Mouse (Mus musculus) limb, embryonic 13.5 days (tissue): ENCODE results near the gene Slc7a5. TPM values are rescaled to one million over a fixed set of nuclear protein-coding genes. Genes with fewer than 3 reads are reported as not detected.
A peak's percentile ranks its signal among the peaks of the same experiment; 100 is the strongest.

Experiments
- ATAC-seq: fragments of 200-750 bp; cut with Nextera tagmentation; 2 replicates; pipeline ENCODE4 v1.8.0; 2017; ENCODE audit warnings: low read depth, moderate number of reproducible peaks, moderate TSS enrichment; ENCODE audit not compliant: low FRiP score
- H3K27ac ChIP-seq: fragments of 300-500 bp; sonication (generic); 2 replicates; pipeline ENCODE4 v1.5.1; 2015; ENCODE audit warnings: inconsistent platforms, mild to moderate bottlenecking, moderate library complexity
- H3K27me3 ChIP-seq: fragments of 300-500 bp; sonication (generic); 2 replicates; pipeline ENCODE4 v1.6.1; 2015; ENCODE audit warnings: mild to moderate bottlenecking, inconsistent platforms
- H3K36me3 ChIP-seq: fragments of 300-500 bp; sonication (generic); 2 replicates; pipeline ENCODE4 v1.6.1; 2015; ENCODE audit warnings: inconsistent platforms, mild to moderate bottlenecking, moderate library complexity
- H3K4me1 ChIP-seq: fragments of 300-500 bp; sonication (generic); 2 replicates; pipeline ENCODE4 v1.6.1; 2015; ENCODE audit warnings: inconsistent platforms
- H3K4me2 ChIP-seq: fragments of 300-500 bp; sonication (generic); replicated peaks from 2 replicates; pipeline ENCODE4 v1.6.1; 2015; ENCODE audit warnings: inconsistent platforms, mild to moderate bottlenecking, moderate library complexity
- H3K4me3 ChIP-seq: fragments of 300-500 bp; sonication (generic); 2 replicates; pipeline ENCODE4 v1.5.1; 2015; ENCODE audit warnings: moderate library complexity, mild to moderate bottlenecking, inconsistent platforms
- H3K9ac ChIP-seq: fragments of 300-500 bp; sonication (generic); 2 replicates; pipeline ENCODE4 v1.6.1; 2015; ENCODE audit warnings: mild to moderate bottlenecking, inconsistent platforms
- H3K9me3 ChIP-seq: fragments of 300-500 bp; sonication (generic); 2 replicates; pipeline ENCODE4 v1.6.1; 2016; ENCODE audit warnings: inconsistent platforms
- WGBS: fragments of 180-500 bp; shearing (Covaris S2); methylation state at CpG from one replicate; pipeline ENCODE4 v1.1.7; 2015; 5-methylcytosine and 5-hydroxymethylcytosine counted together
- polyA plus RNA-seq: library from polyadenylated mRNA; unstranded; fragments of >200 nt; fragmentation: Nextera tagmentation; extraction: Ambion mirVana; gene quantifications from 2 replicates; pipeline ENCODE4 v1.2.1, GENCODE M21; 2015

Gene Slc7a5
- polyA plus RNA-seq, 1 experiment from 2014 or later = 14.2 TPM

- no peaks in the 10 kb centered on the region for H3K9me3 ChIP-seq
- H3K4me3 ChIP-seq = no peak overlapping the region
- no peak for ATAC-seq
- H3K27ac ChIP-seq = no peak overlapping the region
- peaks cover 58% of the 10 kb centered on the region for H3K36me3 ChIP-seq
- WGBS = 67% methylated on average over 1 of the region's 1 CpGs
- H3K4me2 ChIP-seq = no peak overlapping the region
- H3K27me3 ChIP-seq = no peaks in the 10 kb centered on the region
- no peak overlapping the region for H3K9ac ChIP-seq
- no peaks in the 10 kb centered on the region for H3K4me1 ChIP-seq
Observed at GRCm38 (mm10) chr8:121887547-121887946, 19.9 kb downstream of the Slc7a5 start.

- Histone ChIP-seq H3K9me3 (no peaks in the 10 kb centered on the region), H3K36me3 (peaks cover 70% of the 10 kb centered on the region), H3K4me2 (no peak overlapping the region), H3K27ac (no peak overlapping the region), H3K27me3 (no peaks in the 10 kb centered on the region), H3K4me3 (no peak overlapping the region), H3K9ac (no peak overlapping the region), H3K4me1 (peaks cover 3% of the 10 kb centered on the region; the same call in 1 of the 2 replicates)
- no peak for ATAC-seq
- 89% methylated on average over 6 of the region's 6 CpGs for WGBS
Observed at GRCm38 (mm10) chr8:121885433-121885832, 22.1 kb downstream of the Slc7a5 start.

- H3K9me3 ChIP-seq = no peaks in the 10 kb centered on the region
- no peaks in the 10 kb centered on the region for H3K27me3 ChIP-seq
- no peak for ATAC-seq
- 94% methylated on average over 9 of the region's 9 CpGs for WGBS
- no peak overlapping the region for H3K4me2 ChIP-seq
- H3K4me1 ChIP-seq = peaks cover 3% of the 10 kb centered on the region; the same call in 1 of the 2 replicates
- no peak overlapping the region for H3K27ac ChIP-seq
- H3K9ac ChIP-seq = no peak overlapping the region
- no peak overlapping the region for H3K4me3 ChIP-seq
- H3K36me3 ChIP-seq = peaks cover 70% of the 10 kb centered on the region
Observed at GRCm38 (mm10) chr8:121885001-121885400, 22.5 kb downstream of the Slc7a5 start.

GRCm38 (mm10) chr8:121884181-121884580 is 23.3 kb downstream of the Slc7a5 start:
- Histone ChIP-seq H3K4me3 (no peak overlapping the region), H3K4me1 (peaks cover 3% of the 10 kb centered on the region; the same call in 1 of the 2 replicates), H3K36me3 (peaks cover 70% of the 10 kb centered on the region), H3K4me2 (no peak overlapping the region), H3K9ac (no peak overlapping the region), H3K27me3 (no peaks in the 10 kb centered on the region), H3K27ac (no peak overlapping the region), H3K9me3 (no peaks in the 10 kb centered on the region)
- WGBS = 90% methylated on average over 3 of the region's 3 CpGs
- no peak for ATAC-seq

- H3K4me3 ChIP-seq = no peak overlapping the region
- no peak for ATAC-seq
- peaks cover 56% of the 10 kb centered on the region for H3K36me3 ChIP-seq
- peaks cover 3% of the 10 kb centered on the region; the same call in 1 of the 2 replicates for H3K4me1 ChIP-seq
- H3K27ac ChIP-seq = no peak overlapping the region
- no peaks in the 10 kb centered on the region for H3K27me3 ChIP-seq
- no peaks in the 10 kb centered on the region for H3K9me3 ChIP-seq
- 85% methylated on average over 5 of the region's 5 CpGs for WGBS
- H3K9ac ChIP-seq = no peak overlapping the region
- no peak overlapping the region for H3K4me2 ChIP-seq
Observed at GRCm38 (mm10) chr8:121881921-121882320, 25.6 kb downstream of the Slc7a5 start.

GRCm38 (mm10) chr8:121880818-121881217 is 26.7 kb downstream of the Slc7a5 start:
- peaks cover 8% of the 10 kb centered on the region; the same call in 1 of the 2 replicates for H3K4me1 ChIP-seq
- H3K9me3 ChIP-seq = no peaks in the 10 kb centered on the region
- no peak for ATAC-seq
- H3K4me3 ChIP-seq = no peak overlapping the region
- no peak overlapping the region for H3K4me2 ChIP-seq
- no peak overlapping the region for H3K27ac ChIP-seq
- H3K27me3 ChIP-seq = no peaks in the 10 kb centered on the region
- 23% methylated on average over 1 of the region's 1 CpGs for WGBS
- no peak overlapping the region for H3K9ac ChIP-seq
- H3K36me3 ChIP-seq = peaks cover 45% of the 10 kb centered on the region

- Histone ChIP-seq H3K36me3 (peaks cover 34% of the 10 kb centered on the region), H3K27me3 (no peaks in the 10 kb centered on the region), H3K27ac (no peak overlapping the region), H3K4me3 (no peak overlapping the region), H3K9me3 (no peaks in the 10 kb centered on the region), H3K4me2 (no peak overlapping the region), H3K9ac (no peak overlapping the region), H3K4me1 (peaks cover 19% of the 10 kb centered on the region)
- 91% methylated on average over 3 of the region's 3 CpGs for WGBS
- ATAC-seq = no peak
Observed at GRCm38 (mm10) chr8:121879712-121880111, 27.8 kb downstream of the Slc7a5 start.

GRCm38 (mm10) chr8:121877828-121878480 is 29.5 kb downstream of the Slc7a5 start:
- Histone ChIP-seq H3K27me3 (no peaks in the 10 kb centered on the region), H3K4me1 (peaks cover 28% of the 10 kb centered on the region), H3K4me3 (no peak overlapping the region), H3K27ac (no peak overlapping the region), H3K36me3 (peaks cover 16% of the 10 kb centered on the region), H3K9ac (no peak overlapping the region), H3K9me3 (no peaks in the 10 kb centered on the region), H3K4me2 (no peak overlapping the region)
- ATAC-seq = no peak
- 85% methylated on average over 7 of the region's 7 CpGs for WGBS

- H3K27me3 ChIP-seq = no peaks in the 10 kb centered on the region
- no peak overlapping the region for H3K27ac ChIP-seq
- H3K9me3 ChIP-seq = no peaks in the 10 kb centered on the region
- no peak overlapping the region for H3K4me3 ChIP-seq
- peaks cover 33% of the 10 kb centered on the region for H3K4me1 ChIP-seq
- no peak overlapping the region for H3K4me2 ChIP-seq
- H3K9ac ChIP-seq = no peak overlapping the region
- no peak for ATAC-seq
- 81% methylated on average over 5 of the region's 5 CpGs for WGBS
- peaks cover 9% of the 10 kb centered on the region for H3K36me3 ChIP-seq
Observed at GRCm38 (mm10) chr8:121877212-121877611, 30.3 kb downstream of the Slc7a5 start.

GRCm38 (mm10) chr8:121875517-121875916 is 32.0 kb downstream of the Slc7a5 start:
- Histone ChIP-seq H3K36me3 (no peaks in the 10 kb centered on the region), H3K27ac (peak overlapping the region; percentile 45; the same call in 1 of the 2 replicates), H3K4me1 (peaks cover 36% of the 10 kb centered on the region), H3K4me3 (no peak overlapping the region), H3K27me3 (no peaks in the 10 kb centered on the region), H3K4me2 (no peak overlapping the region), H3K9me3 (no peaks in the 10 kb centered on the region), H3K9ac (no peak overlapping the region)
- WGBS = 77% methylated on average over 9 of the region's 9 CpGs
- ATAC-seq = no peak

- peak overlapping the region; percentile 45 for H3K27ac ChIP-seq
- H3K4me3 ChIP-seq = no peak overlapping the region
- H3K36me3 ChIP-seq = no peaks in the 10 kb centered on the region
- H3K27me3 ChIP-seq = no peaks in the 10 kb centered on the region
- H3K9me3 ChIP-seq = no peaks in the 10 kb centered on the region
- peaks cover 36% of the 10 kb centered on the region for H3K4me1 ChIP-seq
- WGBS = 24% methylated on average over 3 of the region's 3 CpGs
- ATAC-seq = no peak
- H3K9ac ChIP-seq = no peak overlapping the region
- H3K4me2 ChIP-seq = no peak overlapping the region
Observed at GRCm38 (mm10) chr8:121875045-121875444, 32.4 kb downstream of the Slc7a5 start.

- Histone ChIP-seq H3K9me3 (no peaks in the 10 kb centered on the region), H3K4me3 (no peak overlapping the region), H3K27ac (peak overlapping the region; percentile 45; the same call in 1 of the 2 replicates), H3K27me3 (no peaks in the 10 kb centered on the region), H3K4me1 (peaks cover 36% of the 10 kb centered on the region), H3K36me3 (no peaks in the 10 kb centered on the region), H3K9ac (peak overlapping the region; percentile 25; the same call in 1 of the 2 replicates), H3K4me2 (no peak overlapping the region)
- whole genome bisulfite sequencing = 48% methylated on average over 9 of the region's 9 CpGs
- ATAC-seq = peak; percentile 49; the same call in 1 of the 2 replicates
Observed at GRCm38 (mm10) chr8:121874031-121874430, 33.5 kb downstream of the Slc7a5 start.
